Mouse (Mus musculus): ENCODE measurements around the gene Prss44. TPM values are rescaled to one million over a fixed set of nuclear protein-coding genes. Genes with fewer than 3 reads are reported as not detected.
"Not testable (repeated sequence)": the region's sequence is repeated elsewhere in the genome, so short reads cannot be mapped to it uniquely, and the experiment has no call there.

The Prss44 gene
- polyA plus RNA-seq, 1 experiment from 2014 or later: not detected

DNA sequence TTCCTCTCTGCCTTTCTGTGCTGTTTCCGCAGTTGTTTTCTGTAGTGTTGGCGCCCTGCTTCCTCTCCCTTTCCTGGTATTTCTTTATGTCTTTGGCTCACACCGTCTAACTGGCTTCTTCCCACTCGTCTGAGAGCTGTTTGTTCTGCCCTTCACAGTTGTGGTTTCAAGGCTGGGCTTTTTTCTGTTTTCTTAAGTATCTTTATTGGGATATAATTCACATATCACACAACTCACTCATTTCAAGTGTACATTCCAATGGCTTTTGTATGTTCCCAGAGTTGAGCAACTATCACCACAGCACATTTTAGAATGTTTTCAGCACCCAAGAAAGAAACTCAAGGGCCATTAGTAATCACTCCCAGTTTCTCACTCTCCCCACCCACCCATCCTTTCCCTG is 23.3 kb upstream of the Prss44 start:
- H3K36me3 ChIP-seq: no peaks in the 10 kb centered on the region
- no peak overlapping the region for H3K9ac ChIP-seq
- no peaks in the 10 kb centered on the region for H3K27me3 ChIP-seq (replicated peaks)
- WGBS (ENCODE audit: insufficient replicate concordance): 56% methylated on average over 4 of the region's 4 CpGs
- H3K9me3 ChIP-seq (replicated peaks): no peaks in the 10 kb centered on the region
- H3K4me1 ChIP-seq: no peaks in the 10 kb centered on the region
- ATAC-seq: no peak
- H3K4me3 ChIP-seq: no peak overlapping the region
- no peak overlapping the region for H3K27ac ChIP-seq
- H3K4me2 ChIP-seq: no peak overlapping the region

DNA sequence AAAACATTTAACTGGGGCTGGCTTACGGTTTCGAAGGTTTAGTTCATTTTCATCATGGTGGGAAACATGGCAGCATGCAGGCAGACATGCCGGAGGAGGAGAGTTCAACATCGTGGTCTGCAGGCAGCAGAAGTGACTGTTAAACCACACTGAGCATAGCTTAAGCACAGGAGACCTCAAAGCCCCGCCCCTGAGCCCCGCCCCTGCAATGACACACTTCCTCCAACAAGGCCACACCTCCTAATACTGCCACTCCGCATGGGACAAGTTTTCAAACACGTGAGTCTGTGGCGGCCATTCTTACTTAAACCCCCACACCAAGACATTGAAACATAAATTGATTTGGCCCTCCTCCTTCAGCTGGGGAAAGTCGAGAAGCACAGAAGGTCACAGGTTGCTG is 16.8 kb upstream of the Prss44 start:
- H3K9ac ChIP-seq: no peak overlapping the region
- H3K4me1 ChIP-seq: no peaks in the 10 kb centered on the region
- no peaks in the 10 kb centered on the region for H3K36me3 ChIP-seq
- no peaks in the 10 kb centered on the region for H3K9me3 ChIP-seq (replicated peaks)
- no peak overlapping the region for H3K4me3 ChIP-seq
- ATAC-seq: no peak
- H3K27me3 ChIP-seq (replicated peaks): no peaks in the 10 kb centered on the region
- H3K4me2 ChIP-seq: no peak overlapping the region
- no peak overlapping the region for H3K27ac ChIP-seq
- WGBS (ENCODE audit: insufficient replicate concordance): 57% methylated on average over 10 of the region's 10 CpGs

- no peaks in the 10 kb centered on the region for H3K27me3 ChIP-seq (replicated peaks)
- no peaks in the 10 kb centered on the region for H3K36me3 ChIP-seq
- H3K4me1 ChIP-seq: no peaks in the 10 kb centered on the region
- no peak within 1 kb of the TSS for H3K4me2 ChIP-seq
- no peak within 1 kb of the TSS for H3K27ac ChIP-seq
- H3K4me3 ChIP-seq: no peak within 1 kb of the TSS
- no peaks in the 10 kb centered on the region for H3K9me3 ChIP-seq (replicated peaks)
- 73% methylated on average over 14 of the region's 14 CpGs for WGBS (ENCODE audit: insufficient replicate concordance)
- no peak within 1 kb of the TSS for H3K9ac ChIP-seq
- ATAC-seq: no peak
Observed at GRCm38 (mm10) chr9:110797866-110798265, 15.9 kb upstream of the Prss44 start, which contains the start of gene Prss42. Gene Prss42 (plus strand): TSS chr9:110798166.

GRCm38 (mm10) chr9:110800834-110801479 is 12.8 kb upstream of the Prss44 start:
- no peak overlapping the region for H3K4me2 ChIP-seq
- no peaks in the 10 kb centered on the region for H3K36me3 ChIP-seq
- no peaks in the 10 kb centered on the region for H3K4me1 ChIP-seq
- no peak overlapping the region for H3K4me3 ChIP-seq
- H3K9me3 ChIP-seq (replicated peaks): no peaks in the 10 kb centered on the region
- no peaks in the 10 kb centered on the region for H3K27me3 ChIP-seq (replicated peaks)
- ATAC-seq: no peak
- 65% methylated on average over 8 of the region's 8 CpGs for WGBS (ENCODE audit: insufficient replicate concordance)
- no peak overlapping the region for H3K9ac ChIP-seq
- H3K27ac ChIP-seq: no peak overlapping the region

DNA sequence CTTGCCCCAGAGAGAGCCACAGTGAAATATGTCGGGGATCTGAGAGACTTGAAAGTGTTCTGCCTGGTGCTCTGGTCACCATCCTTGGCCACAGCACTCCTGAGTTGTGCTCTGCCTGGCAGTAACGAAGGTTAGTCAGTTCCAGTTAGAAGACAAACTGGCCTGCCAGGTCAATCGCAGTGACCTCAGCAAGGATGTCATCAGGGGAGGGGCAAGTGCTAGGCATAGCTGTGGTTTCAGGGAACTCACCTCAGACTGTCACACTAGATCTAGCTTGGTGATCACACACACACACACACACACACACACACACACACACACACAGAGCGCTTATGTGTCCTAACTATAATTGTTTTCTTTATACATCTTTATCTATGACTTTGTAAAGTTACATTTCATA is 10.5 kb upstream of the Prss44 start:
- no peaks in the 10 kb centered on the region for H3K4me1 ChIP-seq
- H3K27me3 ChIP-seq (replicated peaks): no peaks in the 10 kb centered on the region
- H3K36me3 ChIP-seq: no peaks in the 10 kb centered on the region
- ATAC-seq: no peak
- H3K4me2 ChIP-seq: no peak overlapping the region
- H3K27ac ChIP-seq: no peak overlapping the region
- no peaks in the 10 kb centered on the region for H3K9me3 ChIP-seq (replicated peaks)
- 45% methylated on average over 4 of the region's 4 CpGs for WGBS (ENCODE audit: insufficient replicate concordance)
- H3K4me3 ChIP-seq: no peak overlapping the region
- H3K9ac ChIP-seq: no peak overlapping the region

GRCm38 (mm10) chr9:110810051-110810450 is 3.7 kb upstream of the Prss44 start:
- H3K4me2 ChIP-seq: no peak overlapping the region
- H3K27me3 ChIP-seq (replicated peaks): peaks cover 20% of the 10 kb centered on the region
- no peaks in the 10 kb centered on the region for H3K9me3 ChIP-seq (replicated peaks)
- no peaks in the 10 kb centered on the region for H3K4me1 ChIP-seq
- no peak overlapping the region for H3K4me3 ChIP-seq
- H3K9ac ChIP-seq: no peak overlapping the region
- no peaks in the 10 kb centered on the region for H3K36me3 ChIP-seq
- 63% methylated on average over 4 of the region's 4 CpGs for whole genome bisulfite sequencing (ENCODE audit: insufficient replicate concordance)
- ATAC-seq: no peak
- no peak overlapping the region for H3K27ac ChIP-seq

DNA sequence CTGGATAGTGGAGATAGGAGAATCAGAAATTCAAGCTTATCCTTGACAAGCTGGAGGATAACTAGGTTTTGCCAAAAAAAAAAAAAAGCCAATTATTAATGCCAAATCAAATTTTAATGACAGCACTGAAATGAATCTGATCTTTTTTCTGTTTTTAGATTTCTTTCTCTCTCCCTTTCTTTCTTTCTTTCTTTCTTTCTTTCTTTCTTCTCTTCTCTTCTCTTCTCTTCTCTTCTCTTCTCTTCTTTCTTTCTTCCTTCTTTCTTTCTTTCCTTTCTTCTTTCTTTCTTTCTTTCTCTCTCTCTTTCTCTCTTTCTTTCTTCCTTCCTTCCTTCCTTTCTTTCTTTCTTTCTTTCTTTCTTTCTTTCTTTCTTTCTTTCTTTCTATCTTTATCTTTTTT is 6.8 kb downstream of the Prss44 start:
- not testable (repeated sequence) for H3K36me3 ChIP-seq; H3K9ac ChIP-seq; H3K4me2 ChIP-seq; H3K4me1 ChIP-seq; H3K4me3 ChIP-seq; H3K27ac ChIP-seq; ATAC-seq; H3K9me3 ChIP-seq (replicated peaks)
- peaks cover 35% of the 10 kb centered on the region for H3K27me3 ChIP-seq (replicated peaks)

GRCm38 (mm10) chr9:110821436-110821835 is 7.6 kb downstream of the Prss44 start:
- Histone ChIP-seq H3K36me3 (no peaks in the 10 kb centered on the region), H3K9ac (no peak overlapping the region), H3K27ac (no peak overlapping the region), H3K4me2 (no peak overlapping the region), H3K9me3 (replicated peaks) (no peaks in the 10 kb centered on the region), H3K27me3 (replicated peaks) (peaks cover 30% of the 10 kb centered on the region), H3K4me1 (no peaks in the 10 kb centered on the region), H3K4me3 (no peak overlapping the region)
- WGBS (ENCODE audit: insufficient replicate concordance): 58% methylated on average over 7 of the region's 7 CpGs
- no peak for ATAC-seq

GRCm38 (mm10) chr9:110825426-110825825 is 11.6 kb downstream of the Prss44 start:
- no peaks in the 10 kb centered on the region for H3K36me3 ChIP-seq
- 65% methylated on average over 4 of the region's 4 CpGs for WGBS (ENCODE audit: insufficient replicate concordance)
- no peak overlapping the region for H3K27ac ChIP-seq
- H3K27me3 ChIP-seq (replicated peaks): peaks cover 29% of the 10 kb centered on the region
- no peaks in the 10 kb centered on the region for H3K4me1 ChIP-seq
- no peak for ATAC-seq
- H3K4me3 ChIP-seq: no peak overlapping the region
- H3K4me2 ChIP-seq: no peak overlapping the region
- no peaks in the 10 kb centered on the region for H3K9me3 ChIP-seq (replicated peaks)
- no peak overlapping the region for H3K9ac ChIP-seq

GRCm38 (mm10) chr9:110825832-110826231 is 12.0 kb downstream of the Prss44 start:
- no peak for ATAC-seq
- H3K36me3 ChIP-seq: no peaks in the 10 kb centered on the region
- no peak overlapping the region for H3K4me2 ChIP-seq
- no peaks in the 10 kb centered on the region for H3K9me3 ChIP-seq (replicated peaks)
- no peaks in the 10 kb centered on the region for H3K4me1 ChIP-seq
- no peak overlapping the region for H3K27ac ChIP-seq
- no peak overlapping the region for H3K4me3 ChIP-seq
- 36% methylated on average over 7 of the region's 7 CpGs for WGBS (ENCODE audit: insufficient replicate concordance)
- no peak overlapping the region for H3K9ac ChIP-seq
- H3K27me3 ChIP-seq (replicated peaks): peaks cover 29% of the 10 kb centered on the region

GRCm38 (mm10) chr9:110826390-110826789 is 12.6 kb downstream of the Prss44 start, which contains the start of gene Prss43:
Gene Prss43 (plus strand): TSS chr9:110826690.
- H3K36me3 ChIP-seq: no peaks in the 10 kb centered on the region
- H3K27me3 ChIP-seq (replicated peaks): peaks cover 29% of the 10 kb centered on the region
- no peak within 1 kb of the TSS for H3K27ac ChIP-seq
- H3K9me3 ChIP-seq (replicated peaks): no peaks in the 10 kb centered on the region
- 53% methylated on average over 3 of the region's 3 CpGs for WGBS (ENCODE audit: insufficient replicate concordance)
- H3K4me3 ChIP-seq: no peak within 1 kb of the TSS
- no peaks in the 10 kb centered on the region for H3K4me1 ChIP-seq
- no peak for ATAC-seq
- H3K9ac ChIP-seq: no peak within 1 kb of the TSS
- H3K4me2 ChIP-seq: no peak within 1 kb of the TSS

- no peak overlapping the region for H3K4me3 ChIP-seq
- no peaks in the 10 kb centered on the region for H3K36me3 ChIP-seq
- no peaks in the 10 kb centered on the region for H3K9me3 ChIP-seq (replicated peaks)
- no peak overlapping the region for H3K4me2 ChIP-seq
- H3K27ac ChIP-seq: no peak overlapping the region
- H3K9ac ChIP-seq: no peak overlapping the region
- WGBS (ENCODE audit: insufficient replicate concordance): 58% methylated on average over 5 of the region's 5 CpGs
- H3K27me3 ChIP-seq (replicated peaks): peaks cover 15% of the 10 kb centered on the region
- no peak for ATAC-seq
- H3K4me1 ChIP-seq: no peaks in the 10 kb centered on the region
Observed at GRCm38 (mm10) chr9:110833021-110833420, 19.2 kb downstream of the Prss44 start.

GRCm38 (mm10) chr9:110834411-110834810 is 20.6 kb downstream of the Prss44 start, which contains the start of gene Prss45:
Gene Prss45 (plus strand): TSS chr9:110834588.
- ATAC-seq: no peak
- Histone ChIP-seq H3K4me2 (no peak within 1 kb of the TSS), H3K9ac (no peak within 1 kb of the TSS), H3K4me3 (no peak within 1 kb of the TSS), H3K9me3 (replicated peaks) (no peaks in the 10 kb centered on the region), H3K27ac (no peak within 1 kb of the TSS), H3K36me3 (no peaks in the 10 kb centered on the region), H3K27me3 (replicated peaks) (peaks cover 8% of the 10 kb centered on the region), H3K4me1 (no peaks in the 10 kb centered on the region)
- 67% methylated on average over 19 of the region's 19 CpGs for WGBS (ENCODE audit: insufficient replicate concordance)

Measured in liver, embryonic 12.5 days (tissue).